Mouse (Mus musculus) limb, embryonic 14.5 days (tissue): ENCODE results near the gene B4galnt4. TPM values are rescaled to one million over a fixed set of nuclear protein-coding genes. Genes with fewer than 3 reads are reported as not detected.
A peak's percentile ranks its signal among the peaks of the same experiment; 100 is the strongest.

Experiments used
- ATAC-seq: fragments of 200-750 bp; cut with Nextera tagmentation; 2 replicates; pipeline ENCODE4 v1.8.0; 2017; ENCODE audit warnings: low read depth, moderate number of reproducible peaks, moderate TSS enrichment; ENCODE audit not compliant: low FRiP score
- DNase-seq: peaks from one replicate; pipeline ENCODE4 v3.0.0-alpha.2; 2015; ENCODE audit warnings: low spot score
- H3K27ac ChIP-seq: fragments of 300-500 bp; sonication (generic); replicated peaks from 2 replicates; pipeline ENCODE4 v1.5.1; 2014; ENCODE audit warnings: low read depth, mild to moderate bottlenecking, low read length, moderate library complexity, mixed read lengths
- H3K27me3 ChIP-seq: fragments of 300-500 bp; sonication (generic); 2 replicates; pipeline ENCODE4 v1.6.1; 2014; ENCODE audit warnings: low read length, mixed read lengths; ENCODE audit not compliant: control insufficient read depth, insufficient read depth
- H3K36me3 ChIP-seq: fragments of 300-500 bp; sonication (generic); 2 replicates; pipeline ENCODE4 v1.6.1; 2014; ENCODE audit warnings: mild to moderate bottlenecking, low read length, moderate library complexity, mixed read lengths; ENCODE audit not compliant: control insufficient read depth, insufficient read depth
- H3K4me1 ChIP-seq: fragments of 300-500 bp; sonication (generic); 2 replicates; pipeline ENCODE4 v1.6.1; 2014; ENCODE audit warnings: antibody characterized with exemption, low read length, mixed read lengths; ENCODE audit not compliant: control insufficient read depth, insufficient read depth
- H3K4me2 ChIP-seq: fragments of 300-500 bp; sonication (generic); replicated peaks from 2 replicates; pipeline ENCODE4 v1.6.1; 2014; ENCODE audit warnings: low read depth, mild to moderate bottlenecking, low read length, moderate library complexity; ENCODE audit not compliant: severe bottlenecking
- H3K4me3 ChIP-seq: fragments of 300-500 bp; sonication (generic); replicated peaks from 2 replicates; pipeline ENCODE4 v1.5.1; 2014; ENCODE audit warnings: low read length
- H3K9ac ChIP-seq: fragments of 300-500 bp; sonication (generic); 2 replicates; pipeline ENCODE4 v1.6.1; 2014; ENCODE audit warnings: mild to moderate bottlenecking, low read depth, low read length, moderate library complexity; ENCODE audit not compliant: severe bottlenecking
- H3K9me3 ChIP-seq: fragments of 300-500 bp; sonication (generic); 2 replicates; pipeline ENCODE4 v1.6.1; 2016; ENCODE audit warnings: low read length; ENCODE audit not compliant: control insufficient read depth
- POLR2A ChIP-seq: fragments of 200-500 bp; IDR thresholded peaks from 2 replicates; pipeline ENCODE4 v1.8.0; 2012; ENCODE audit warnings: inconsistent platforms, mild to moderate bottlenecking, moderate library complexity, borderline replicate concordance; ENCODE audit not compliant: insufficient read depth, insufficient read length; ENCODE audit errors: extremely low read depth
- WGBS: fragments of 180-500 bp; shearing (Covaris S2); extraction: QIAGEN DNeasy Blood & Tissue Kit; methylation state at CpG from one replicate; pipeline ENCODE4 v1.1.7; 2014; 5-methylcytosine and 5-hydroxymethylcytosine counted together
- polyA plus RNA-seq, 2 experiments: library from polyadenylated mRNA; depleted of rRNA in 1 of 2; stranded (reverse) in 1 of 2; unstranded in 1 of 2; fragments of >200 nt; fragmentation: Nextera tagmentation in 1 of 2; extraction: Ambion mirVana in 1 of 2; gene quantifications; 2 replicates each; pipeline versions ENCODE4 v1.2.1 to v1.2.3; 2012 to 2014

The B4galnt4 gene
- polyA plus RNA-seq, 2 experiments = 12.3 to 46.5 TPM

DNA sequence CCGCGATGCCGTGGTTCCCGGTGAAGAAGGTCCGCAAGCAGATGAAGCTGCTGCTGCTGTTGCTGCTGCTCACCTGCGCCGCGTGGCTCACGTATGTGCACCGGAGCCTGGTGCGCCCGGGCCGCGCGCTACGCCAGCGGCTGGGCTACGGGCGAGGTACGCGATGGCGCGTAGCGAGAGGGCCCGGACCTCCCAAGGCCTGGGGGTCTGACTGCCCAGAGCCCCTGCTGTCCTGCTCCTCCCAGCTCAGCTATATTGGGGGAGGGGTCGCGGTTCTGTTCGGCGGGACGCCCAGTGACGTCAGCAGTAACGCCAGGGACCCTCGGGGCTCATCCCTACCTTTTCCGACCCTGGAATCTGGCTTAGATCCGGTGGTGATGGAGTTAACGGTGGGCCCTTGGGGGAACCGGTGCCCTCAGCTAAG is 377 bp downstream of the B4galnt4 start:
- Histone ChIP-seq H3K9me3 (no peaks in the 10 kb centered on the region), H3K27ac (peak overlapping the region; percentile 19; the same call in 1 of the 2 replicates), H3K27me3 (no peaks in the 10 kb centered on the region), H3K9ac (peak overlapping the region; percentile 87), H3K36me3 (peaks cover 32% of the 10 kb centered on the region), H3K4me3 (peak overlapping the region; percentile 82), H3K4me2 (peak overlapping the region; percentile 88), H3K4me1 (peaks cover 3% of the 10 kb centered on the region)
- 1% methylated on average over 24 of the region's 37 CpGs for WGBS
- ATAC-seq (peak; percentile 39; the same call in 1 of the 2 replicates), DNase-seq (no peak)
- no peak for TF ChIP-seq POLR2A

DNA sequence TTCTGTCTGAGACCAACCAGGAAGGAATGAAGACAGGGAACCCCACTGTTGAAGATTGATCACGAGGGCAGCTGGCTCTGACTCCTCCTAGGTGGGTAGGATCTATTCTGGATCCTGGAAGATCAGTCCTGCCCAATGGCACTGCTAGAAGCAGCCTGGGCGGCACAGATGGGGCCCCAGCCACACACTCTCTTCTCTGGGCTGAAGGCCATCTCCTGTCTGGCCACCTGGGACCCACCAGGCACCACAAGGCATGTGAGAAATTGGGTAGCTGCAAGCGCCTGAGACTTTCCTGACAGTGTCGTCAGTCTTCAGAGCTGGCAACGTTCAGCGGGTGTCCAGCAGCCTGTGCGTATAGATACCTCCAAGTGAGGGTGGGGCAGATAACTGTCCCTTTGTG is 1.6 kb downstream of the B4galnt4 start:
- TF ChIP-seq POLR2A = no peak
- Histone ChIP-seq H3K9ac (no peak overlapping the region), H3K36me3 (peaks cover 32% of the 10 kb centered on the region), H3K4me2 (no peak overlapping the region), H3K27me3 (no peaks in the 10 kb centered on the region), H3K9me3 (no peaks in the 10 kb centered on the region), H3K4me1 (peaks cover 3% of the 10 kb centered on the region), H3K4me3 (no peak overlapping the region), H3K27ac (no peak overlapping the region)
- DNase-seq (no peak), ATAC-seq (no peak)
- WGBS = 90% methylated on average over 7 of the region's 7 CpGs

DNA sequence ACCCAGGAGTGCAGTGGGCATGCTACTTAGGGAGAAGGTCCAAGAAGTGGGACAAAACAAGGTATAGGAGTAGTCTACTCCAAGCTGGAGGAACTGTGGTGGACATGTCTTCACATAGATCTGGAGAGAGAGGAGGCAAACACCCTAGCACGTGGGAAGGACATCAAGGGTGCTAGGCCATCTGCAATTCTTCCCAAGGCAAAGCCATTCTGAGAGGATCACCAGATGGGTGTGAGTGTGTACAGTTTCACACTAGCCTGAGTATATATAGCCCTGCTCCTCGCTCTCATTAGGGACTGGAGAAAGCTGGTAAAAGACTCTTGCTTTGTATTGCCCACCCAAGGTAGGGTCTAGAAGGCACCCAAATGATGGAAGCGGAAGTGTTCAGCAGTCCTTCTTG is 2.4 kb downstream of the B4galnt4 start:
- Histone ChIP-seq H3K4me2 (no peak overlapping the region), H3K27ac (no peak overlapping the region), H3K4me1 (peaks cover 3% of the 10 kb centered on the region), H3K9ac (no peak overlapping the region), H3K4me3 (no peak overlapping the region), H3K27me3 (no peaks in the 10 kb centered on the region), H3K9me3 (no peaks in the 10 kb centered on the region), H3K36me3 (peaks cover 37% of the 10 kb centered on the region)
- DNase-seq (no peak), ATAC-seq (no peak)
- 90% methylated on average over 3 of the region's 3 CpGs for WGBS
- TF ChIP-seq POLR2A = no peak

DNA sequence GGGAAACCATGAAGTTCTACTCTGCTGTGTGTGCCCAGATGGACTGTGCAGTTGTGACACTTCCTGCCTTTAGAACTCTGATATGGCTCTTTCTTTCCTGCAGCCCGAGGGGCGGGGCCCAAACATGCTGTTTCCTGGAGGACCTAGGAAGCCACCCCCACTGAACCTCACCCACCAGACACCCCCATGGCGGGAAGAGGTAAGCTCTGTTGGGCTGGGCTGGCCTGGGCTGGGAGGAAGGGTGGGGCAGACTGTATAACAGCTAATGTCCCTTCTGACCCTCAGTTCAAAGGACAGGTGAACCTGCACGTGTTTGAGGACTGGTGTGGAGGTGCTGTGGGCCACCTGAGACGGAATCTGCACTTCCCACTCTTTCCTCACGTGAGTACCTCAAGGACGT is 3.3 kb downstream of the B4galnt4 start:
- no peak overlapping the region for H3K4me2 ChIP-seq
- peaks cover 37% of the 10 kb centered on the region for H3K36me3 ChIP-seq
- no peak overlapping the region for H3K27ac ChIP-seq
- no peaks in the 10 kb centered on the region for H3K27me3 ChIP-seq
- ATAC-seq (no peak), DNase-seq (no peak)
- no peak overlapping the region for H3K9ac ChIP-seq
- 90% methylated on average over 7 of the region's 7 CpGs for WGBS
- peaks cover 3% of the 10 kb centered on the region for H3K4me1 ChIP-seq
- no peak for TF ChIP-seq POLR2A
- H3K9me3 ChIP-seq = no peaks in the 10 kb centered on the region
- no peak overlapping the region for H3K4me3 ChIP-seq

DNA sequence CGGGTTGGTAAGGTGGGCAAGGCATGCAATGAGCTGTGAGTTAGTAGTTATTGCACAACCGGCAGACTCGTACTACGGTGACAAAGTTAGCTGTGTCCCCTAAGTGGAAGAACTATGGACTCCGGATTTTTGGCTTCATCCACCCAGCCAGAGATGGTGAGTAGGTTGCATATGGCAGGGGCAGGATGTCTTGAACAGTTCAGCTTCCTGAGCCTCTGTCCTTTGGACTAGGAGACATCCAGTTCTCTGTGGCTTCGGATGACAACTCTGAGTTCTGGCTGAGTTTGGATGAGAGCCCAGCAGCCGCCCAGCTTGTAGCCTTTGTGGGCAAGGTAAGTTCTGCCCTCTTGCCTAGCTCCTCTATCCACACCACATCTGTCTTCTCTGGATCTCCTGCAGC is 3.7 kb downstream of the B4galnt4 start:
- DNase-seq (no peak), ATAC-seq (no peak)
- WGBS = 90% methylated on average over 7 of the region's 7 CpGs
- Histone ChIP-seq H3K36me3 (peaks cover 37% of the 10 kb centered on the region), H3K4me3 (no peak overlapping the region), H3K9me3 (no peaks in the 10 kb centered on the region), H3K27ac (no peak overlapping the region), H3K4me2 (no peak overlapping the region), H3K27me3 (peaks cover 1% of the 10 kb centered on the region; the same call in 1 of the 2 replicates), H3K9ac (no peak overlapping the region), H3K4me1 (peaks cover 3% of the 10 kb centered on the region)
- no peak for TF ChIP-seq POLR2A

DNA sequence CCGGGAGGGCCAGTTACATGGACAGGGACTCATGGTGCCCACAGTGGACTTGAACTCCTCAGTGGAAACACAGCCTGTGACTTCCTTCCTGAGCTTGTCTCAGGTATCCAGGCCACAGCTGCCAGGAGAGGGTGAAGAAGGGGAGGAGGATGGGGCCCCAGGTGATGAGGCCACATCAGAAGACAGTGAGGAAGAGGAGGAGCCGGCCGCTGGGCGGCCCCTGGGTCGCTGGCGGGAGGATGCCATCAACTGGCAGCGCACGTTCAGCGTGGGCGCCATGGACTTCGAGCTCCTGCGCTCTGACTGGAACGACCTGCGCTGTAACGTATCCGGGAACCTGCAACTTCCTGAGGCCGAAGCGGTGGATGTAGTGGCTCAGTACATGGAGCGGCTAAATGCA is 7.4 kb downstream of the B4galnt4 start:
- no peak for TF ChIP-seq POLR2A
- 73% methylated on average over 19 of the region's 19 CpGs for WGBS
- DNase-seq (no peak), ATAC-seq (no peak)
- H3K4me2 ChIP-seq = no peak overlapping the region
- no peak overlapping the region for H3K4me3 ChIP-seq
- peaks cover 11% of the 10 kb centered on the region for H3K4me1 ChIP-seq
- peaks cover 32% of the 10 kb centered on the region for H3K36me3 ChIP-seq
- H3K9ac ChIP-seq = no peak overlapping the region
- peaks cover 14% of the 10 kb centered on the region for H3K27me3 ChIP-seq
- no peak overlapping the region for H3K27ac ChIP-seq
- H3K9me3 ChIP-seq = no peaks in the 10 kb centered on the region
